Mouse (Mus musculus): ENCODE results near the gene 6330409D20Rik. TPM values are rescaled to one million over a fixed set of nuclear protein-coding genes. Genes with fewer than 3 reads are reported as not detected.
A peak's percentile ranks its signal among the peaks of the same experiment; 100 is the strongest.

6330409D20Rik gene
- polyA plus RNA-seq, 1 experiment from 2014 or later, result 1.7 TPM

DNA sequence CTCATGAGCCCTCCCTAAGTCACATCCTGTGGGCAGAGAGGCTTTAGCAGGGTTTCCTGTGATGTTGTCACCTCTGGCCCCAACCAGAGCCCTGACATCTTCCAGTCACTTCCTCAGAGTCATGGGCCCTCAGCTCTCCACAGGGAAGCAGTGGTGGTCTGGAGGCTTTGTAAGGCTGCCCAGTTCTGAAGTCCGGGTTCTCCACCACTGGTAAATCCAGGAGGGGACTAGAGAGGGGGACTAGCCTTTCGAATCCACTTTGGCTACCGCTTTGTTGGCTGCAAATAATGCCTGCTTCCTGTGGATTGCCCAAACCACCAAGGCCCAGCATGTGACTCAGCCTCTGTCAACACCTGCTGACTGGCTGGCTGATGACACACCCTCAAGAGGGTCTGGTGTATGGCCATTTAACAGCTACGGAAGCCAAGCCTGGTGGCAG, 25.8 kb downstream of the 6330409D20Rik start:
- H3K4me1 ChIP-seq (replicated peaks), result peaks cover 46% of the 10 kb centered on the region
- no peak for DNase-seq (ENCODE audit: low spot score)
- H3K27me3 ChIP-seq (ENCODE audit: insufficient read depth, poor library complexity, severe bottlenecking), result no peaks in the 10 kb centered on the region
- H3K4me3 ChIP-seq, result no peak overlapping the region
- WGBS, result 66% methylated on average over 4 of the region's 4 CpGs
- H3K36me3 ChIP-seq, result peaks cover 15% of the 10 kb centered on the region
- peak overlapping the region; percentile 54; the same call in 1 of the 2 replicates for H3K27ac ChIP-seq
- 0 out of 2 replicates have a peak, but pooled peaks cover 3% of the 10 kb centered on the region for H3K9me3 ChIP-seq

DNA sequence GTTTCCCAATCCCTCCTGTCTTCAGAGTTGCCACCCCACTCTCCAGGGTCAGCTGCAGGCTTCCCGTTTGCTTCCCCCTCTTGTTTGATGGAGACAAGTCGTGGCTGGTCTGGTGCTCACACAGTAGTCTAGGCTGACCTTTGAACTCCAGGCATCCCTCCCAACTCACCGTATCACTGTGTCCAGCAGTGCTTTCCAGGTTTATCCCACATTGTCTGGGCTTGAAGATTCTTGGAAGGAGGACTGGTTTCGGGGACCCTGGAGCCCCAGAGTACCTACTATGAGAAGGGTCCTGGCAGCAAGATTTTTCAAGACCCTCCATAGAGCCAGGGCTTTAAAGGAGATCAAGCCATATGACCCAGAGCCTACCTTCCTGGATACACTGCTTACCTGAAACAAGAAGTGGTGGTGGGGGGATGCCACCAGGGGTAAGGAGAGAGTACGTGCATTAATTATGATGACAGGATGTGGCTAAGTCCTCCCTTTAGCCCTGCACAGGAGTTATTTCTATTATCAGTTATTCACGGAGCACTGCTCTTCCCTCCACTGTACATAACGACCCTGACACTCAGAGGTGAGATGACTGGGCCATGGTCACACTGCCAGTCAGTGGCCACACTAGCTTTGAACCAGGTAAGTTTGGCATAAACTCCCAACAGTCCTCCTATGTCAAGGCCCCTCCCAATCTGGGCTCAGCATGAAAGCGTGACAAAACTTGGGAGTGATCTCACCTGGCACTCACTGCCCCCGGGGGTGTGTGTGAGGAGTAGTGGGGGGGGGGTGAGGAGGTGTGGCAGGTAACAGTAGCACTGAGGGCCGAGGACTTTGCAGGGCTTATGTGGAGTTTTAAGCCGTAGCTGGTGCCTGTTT, 26.5 kb downstream of the 6330409D20Rik start:
- H3K4me1 ChIP-seq (replicated peaks), result peaks cover 46% of the 10 kb centered on the region
- H3K27me3 ChIP-seq (ENCODE audit: insufficient read depth, poor library complexity, severe bottlenecking), result no peaks in the 10 kb centered on the region
- peak overlapping the region; percentile 98 for H3K27ac ChIP-seq
- peak overlapping the region; percentile 97 for H3K4me3 ChIP-seq
- no peak for DNase-seq (ENCODE audit: low spot score)
- peaks cover 21% of the 10 kb centered on the region for H3K36me3 ChIP-seq
- H3K9me3 ChIP-seq, result 0 out of 2 replicates have a peak, but pooled peaks cover 3% of the 10 kb centered on the region
- WGBS, result 64% methylated on average over 11 of the region's 11 CpGs

DNA sequence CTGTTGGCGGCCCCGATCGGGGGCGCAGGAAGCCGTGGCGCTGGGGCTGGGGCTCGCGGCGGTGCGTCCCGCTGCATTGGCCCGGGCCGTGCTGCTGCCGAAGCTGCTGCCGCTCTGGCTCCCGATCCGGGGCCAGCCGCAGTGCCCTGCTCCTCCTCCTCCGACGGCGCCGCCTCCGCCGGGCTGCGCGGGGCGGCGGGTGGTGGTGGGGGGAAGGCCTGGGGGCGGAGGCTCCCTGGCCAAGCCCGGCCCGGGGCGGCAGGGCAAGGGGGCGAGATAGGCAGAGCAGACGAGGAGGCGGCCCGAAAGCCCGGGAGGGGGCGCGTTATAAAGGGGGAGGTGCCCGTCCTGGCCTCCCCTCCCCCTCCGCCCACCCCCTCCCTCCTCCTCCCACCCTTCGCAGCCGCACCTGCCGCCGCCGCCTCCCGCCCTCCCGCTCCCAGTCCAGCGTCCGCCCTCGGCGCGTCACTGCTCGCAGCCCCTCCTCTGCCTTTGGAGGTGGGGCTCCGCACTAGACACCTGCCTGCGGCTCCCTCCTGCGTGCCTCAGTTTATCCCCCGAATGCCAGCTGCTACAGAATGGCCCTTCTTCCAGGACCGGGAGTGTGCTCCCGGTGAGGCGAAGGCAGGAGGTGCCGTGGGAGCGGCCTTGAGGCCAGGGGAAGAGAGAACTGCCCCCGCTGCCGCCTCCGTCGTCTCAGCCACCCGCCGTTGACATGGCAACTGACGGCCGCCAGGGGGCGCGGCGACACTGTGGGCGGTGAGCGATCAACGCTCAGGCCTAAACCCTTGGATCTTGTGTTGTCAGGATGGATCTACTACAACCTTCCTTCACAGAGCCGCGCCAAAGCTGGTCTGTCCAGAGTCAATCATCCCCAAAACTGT, 27.6 kb downstream of the 6330409D20Rik start, which contains the start of gene Cdk9:
Gene Cdk9, minus strand, starts transcription at position 143 of the 884 bp plus-strand sequence.
- peak within 1 kb of the TSS; percentile 98 for H3K27ac ChIP-seq
- peak within 1 kb of the TSS; percentile 97 for H3K4me3 ChIP-seq
- DNase-seq (ENCODE audit: low spot score), result peak; percentile 94
- WGBS, result under 1% methylated on average over 67 of the region's 79 CpGs
- peaks cover 33% of the 10 kb centered on the region for H3K36me3 ChIP-seq
- peaks cover 37% of the 10 kb centered on the region for H3K4me1 ChIP-seq (replicated peaks)
- no peaks in the 10 kb centered on the region for H3K27me3 ChIP-seq (ENCODE audit: insufficient read depth, poor library complexity, severe bottlenecking)
- H3K9me3 ChIP-seq, result 0 out of 2 replicates have a peak, but pooled peaks cover 3% of the 10 kb centered on the region

DNA sequence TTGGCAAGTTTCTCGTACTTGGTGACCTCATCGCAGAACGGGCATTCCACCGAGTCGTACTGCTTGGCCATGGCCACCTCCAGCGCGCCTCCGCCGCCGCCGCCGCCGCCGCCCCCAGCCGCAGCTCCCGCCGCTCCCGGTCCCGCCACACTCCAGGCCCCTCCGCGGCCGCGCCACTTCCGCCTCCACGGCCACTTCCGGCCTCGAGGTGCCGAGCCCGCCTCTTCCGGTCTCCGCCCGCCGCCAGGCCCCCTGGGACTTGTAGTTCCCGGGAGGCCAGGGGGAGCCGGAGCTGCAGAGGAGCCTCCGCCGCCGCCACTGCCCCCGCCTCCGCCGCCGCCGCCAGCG, 28.3 kb downstream of the 6330409D20Rik start:
- under 1% methylated on average over 44 of the region's 44 CpGs for WGBS
- no peaks in the 10 kb centered on the region for H3K27me3 ChIP-seq (ENCODE audit: insufficient read depth, poor library complexity, severe bottlenecking)

DNA sequence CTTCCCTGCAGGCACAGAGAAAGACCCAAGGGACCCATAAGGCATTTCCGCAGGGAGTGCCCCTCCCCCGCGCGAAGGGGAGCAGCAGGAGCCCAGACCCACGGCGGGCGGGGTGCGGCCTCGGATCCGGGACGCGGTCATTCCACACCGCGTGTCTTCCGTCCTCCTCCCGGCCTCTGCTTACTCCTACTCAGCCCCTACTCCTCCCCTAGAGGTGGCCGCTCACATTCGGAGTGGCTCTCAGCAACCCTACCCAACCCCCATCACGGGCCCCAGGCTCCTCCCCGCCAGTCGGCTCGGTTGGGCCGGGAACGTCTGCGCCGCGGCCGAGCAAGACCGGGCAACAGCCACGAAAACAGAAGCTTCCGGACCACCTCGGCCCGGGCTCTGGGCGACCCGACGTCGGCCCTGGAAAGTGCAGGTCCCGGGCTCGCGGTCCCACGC, 28.7 kb downstream of the 6330409D20Rik start:
- H3K36me3 ChIP-seq, result peaks cover 43% of the 10 kb centered on the region
- under 1% methylated on average over 41 of the region's 41 CpGs for WGBS
- H3K27me3 ChIP-seq (ENCODE audit: insufficient read depth, poor library complexity, severe bottlenecking), result no peaks in the 10 kb centered on the region
- H3K9me3 ChIP-seq, result 0 out of 2 replicates have a peak, but pooled peaks cover 2% of the 10 kb centered on the region
- peak; percentile 60 for DNase-seq (ENCODE audit: low spot score)
- H3K4me3 ChIP-seq, result peak overlapping the region; percentile 97
- peak overlapping the region; percentile 98 for H3K27ac ChIP-seq
- H3K4me1 ChIP-seq (replicated peaks), result peaks cover 37% of the 10 kb centered on the region

More for the DNA sequence above, 28.3 kb downstream of the 6330409D20Rik start:
- DNase-seq (ENCODE audit: low spot score), result peak; percentile 94
- H3K36me3 ChIP-seq, result peaks cover 39% of the 10 kb centered on the region
- peaks cover 37% of the 10 kb centered on the region for H3K4me1 ChIP-seq (replicated peaks)
- peak overlapping the region; percentile 97 for H3K4me3 ChIP-seq
- H3K27ac ChIP-seq, result peak overlapping the region; percentile 98
- H3K9me3 ChIP-seq, result 0 out of 2 replicates have a peak, but pooled peaks cover 3% of the 10 kb centered on the region

DNA sequence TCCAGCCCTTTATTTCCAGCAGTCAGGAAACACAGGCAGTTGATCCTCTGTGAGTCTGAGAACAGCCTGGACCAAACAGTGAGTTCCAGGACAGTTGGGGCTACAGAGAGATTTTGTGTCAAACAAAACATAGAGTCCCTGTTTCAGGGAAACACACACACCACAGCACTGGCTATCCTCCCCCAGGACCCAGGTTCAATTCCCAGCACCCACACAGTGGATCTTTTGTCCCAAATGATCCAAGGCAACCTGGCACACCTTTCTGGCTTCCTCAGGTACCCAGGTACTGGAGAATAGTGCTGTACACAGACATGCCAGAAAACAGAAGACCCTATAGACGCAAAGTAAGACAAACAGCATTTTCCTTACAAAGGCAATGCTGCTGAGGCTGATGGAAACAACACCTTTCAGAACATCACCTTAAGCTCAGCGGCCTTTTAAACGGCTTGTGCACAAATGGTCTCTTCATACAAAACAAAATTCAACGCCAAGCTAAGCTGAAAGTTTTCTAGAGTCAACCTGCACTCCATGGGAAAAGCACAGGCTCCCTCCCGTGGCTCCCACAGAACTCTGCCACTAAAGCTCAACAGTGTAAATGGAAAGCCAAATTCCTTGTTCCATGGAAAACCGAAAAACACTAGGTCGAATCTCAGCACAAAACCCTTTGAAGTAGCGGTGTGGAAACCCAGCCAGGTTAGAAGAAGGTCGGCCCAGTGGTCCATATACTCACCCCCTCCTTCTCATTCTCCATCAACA, 29.3 kb downstream of the 6330409D20Rik start:
- H3K4me3 ChIP-seq, result peak overlapping the region; percentile 97
- no peaks in the 10 kb centered on the region for H3K27me3 ChIP-seq (ENCODE audit: insufficient read depth, poor library complexity, severe bottlenecking)
- WGBS, result 30% methylated on average over 9 of the region's 9 CpGs
- H3K9me3 ChIP-seq, result no peaks in the 10 kb centered on the region
- peaks cover 50% of the 10 kb centered on the region for H3K36me3 ChIP-seq
- peaks cover 37% of the 10 kb centered on the region for H3K4me1 ChIP-seq (replicated peaks)
- peak overlapping the region; percentile 98 for H3K27ac ChIP-seq
- no peak for DNase-seq (ENCODE audit: low spot score)

DNA sequence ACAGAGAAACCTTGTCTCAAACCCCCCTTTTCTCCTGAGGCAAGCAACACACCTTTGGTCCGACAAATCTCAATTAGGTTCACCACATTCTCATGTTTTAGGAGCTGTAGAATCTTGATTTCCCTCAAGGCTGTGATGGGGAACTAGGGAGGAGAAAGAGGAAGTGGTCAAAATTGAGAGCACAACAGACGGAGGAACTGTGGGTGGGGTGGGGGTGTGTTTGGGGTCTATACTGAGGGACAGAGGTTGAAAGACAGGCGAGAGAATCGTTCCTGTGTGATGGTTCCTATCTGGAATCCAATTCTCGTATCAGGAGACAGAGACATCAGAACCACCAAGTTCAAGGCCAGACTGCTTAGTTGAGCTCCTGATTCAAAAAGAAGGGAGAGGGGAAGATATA, 30.4 kb downstream of the 6330409D20Rik start:
- Histone ChIP-seq H3K36me3 (peaks cover 60% of the 10 kb centered on the region), H3K9me3 (no peaks in the 10 kb centered on the region)
- 88% methylated on average over 5 of the region's 5 CpGs for WGBS

DNA sequence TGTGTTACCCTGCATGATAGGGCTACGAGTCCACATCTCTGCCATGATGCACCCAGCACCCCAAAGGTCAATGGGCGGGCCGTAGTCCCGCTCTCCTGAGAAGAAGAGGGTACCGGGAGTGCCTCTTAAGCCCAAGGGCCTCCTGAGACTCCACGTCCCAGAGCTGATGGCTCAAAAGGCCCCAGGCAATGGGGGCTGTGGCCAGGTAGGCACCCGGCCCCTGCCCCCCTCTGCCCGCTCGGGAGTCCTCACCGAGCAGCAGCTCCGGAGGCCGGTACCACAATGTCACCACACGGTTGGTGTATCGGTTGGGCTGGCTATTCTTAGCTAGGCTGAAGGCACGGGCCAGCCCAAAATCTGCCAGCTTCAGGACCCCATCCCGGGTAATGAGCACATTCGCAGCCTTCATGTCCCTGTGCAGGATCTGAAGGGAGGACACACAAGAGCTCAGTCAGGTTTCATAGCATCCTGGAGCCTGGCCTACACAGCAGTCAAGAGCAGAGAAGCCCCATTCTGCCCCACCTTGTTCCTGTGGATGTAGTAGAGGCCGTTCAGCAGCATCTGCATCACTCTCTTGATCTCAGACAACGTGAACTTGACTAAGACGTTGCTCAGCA, 31.2 kb downstream of the 6330409D20Rik start:
- Histone ChIP-seq H3K9me3 (no peaks in the 10 kb centered on the region), H3K4me1 (replicated peaks) (peaks cover 31% of the 10 kb centered on the region), H3K27me3 (ENCODE audit: insufficient read depth, poor library complexity, severe bottlenecking) (no peaks in the 10 kb centered on the region), H3K36me3 (peaks cover 68% of the 10 kb centered on the region), H3K27ac (no peak overlapping the region), H3K4me3 (no peak overlapping the region)
- no peak for DNase-seq (ENCODE audit: low spot score)
- WGBS, result 93% methylated on average over 20 of the region's 20 CpGs

More for the DNA sequence above, 30.4 kb downstream of the 6330409D20Rik start:
- Histone ChIP-seq H3K27me3 (ENCODE audit: insufficient read depth, poor library complexity, severe bottlenecking) (no peaks in the 10 kb centered on the region), H3K4me3 (no peak overlapping the region), H3K4me1 (replicated peaks) (peaks cover 37% of the 10 kb centered on the region), H3K27ac (no peak overlapping the region)
- DNase-seq (ENCODE audit: low spot score), result no peak

DNA sequence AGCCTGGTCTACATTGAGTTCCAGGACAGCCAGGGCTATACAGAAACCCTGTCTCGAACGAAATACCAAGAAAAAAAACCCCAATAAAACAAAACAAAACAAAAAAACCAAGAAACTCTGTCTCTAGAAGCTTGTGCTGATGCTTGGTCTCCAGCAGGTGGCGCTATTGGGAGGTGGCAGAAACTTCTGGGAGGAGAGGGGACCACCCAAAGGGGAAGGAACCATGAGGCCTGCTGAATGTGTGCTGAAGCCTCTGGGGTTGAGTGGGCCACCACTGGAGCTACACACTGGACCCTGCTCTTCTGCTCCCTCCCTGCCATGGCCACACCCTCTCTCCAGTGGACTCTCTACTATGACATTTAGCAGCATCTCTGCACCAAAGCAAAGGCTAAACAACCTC, 32.2 kb downstream of the 6330409D20Rik start:
- Histone ChIP-seq H3K27me3 (ENCODE audit: insufficient read depth, poor library complexity, severe bottlenecking) (no peaks in the 10 kb centered on the region), H3K4me1 (replicated peaks) (peaks cover 21% of the 10 kb centered on the region), H3K9me3 (no peaks in the 10 kb centered on the region), H3K36me3 (peaks cover 78% of the 10 kb centered on the region), H3K27ac (no peak overlapping the region), H3K4me3 (no peak overlapping the region)
- DNase-seq (ENCODE audit: low spot score), result peak; percentile 71
- 53% methylated on average over 3 of the region's 3 CpGs for WGBS

DNA sequence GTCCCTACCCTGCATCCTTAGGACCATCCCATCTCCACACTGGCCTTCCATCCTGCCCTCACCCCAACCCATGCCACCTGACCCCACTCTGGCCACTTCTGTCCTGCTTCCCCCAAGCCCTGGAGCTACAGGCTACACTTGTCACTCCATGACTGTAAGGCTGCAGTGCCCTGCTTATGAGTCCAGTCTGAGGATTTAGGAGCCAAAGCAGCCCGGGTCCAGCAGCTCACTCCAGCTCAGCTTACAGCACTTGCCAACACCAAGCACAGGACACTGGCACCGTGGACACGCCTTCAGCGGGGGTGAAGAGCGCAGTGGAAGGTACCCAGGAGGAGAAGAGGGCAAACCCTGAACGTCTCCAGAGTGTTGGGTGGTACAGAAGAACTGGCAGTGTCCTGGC, 33.8 kb downstream of the 6330409D20Rik start:
- Histone ChIP-seq H3K4me3 (no peak overlapping the region), H3K27ac (no peak overlapping the region), H3K4me1 (replicated peaks) (peaks cover 9% of the 10 kb centered on the region), H3K9me3 (no peaks in the 10 kb centered on the region), H3K36me3 (peaks cover 95% of the 10 kb centered on the region), H3K27me3 (ENCODE audit: insufficient read depth, poor library complexity, severe bottlenecking) (no peaks in the 10 kb centered on the region)
- DNase-seq (ENCODE audit: low spot score), result no peak
- 94% methylated on average over 6 of the region's 6 CpGs for WGBS

DNA sequence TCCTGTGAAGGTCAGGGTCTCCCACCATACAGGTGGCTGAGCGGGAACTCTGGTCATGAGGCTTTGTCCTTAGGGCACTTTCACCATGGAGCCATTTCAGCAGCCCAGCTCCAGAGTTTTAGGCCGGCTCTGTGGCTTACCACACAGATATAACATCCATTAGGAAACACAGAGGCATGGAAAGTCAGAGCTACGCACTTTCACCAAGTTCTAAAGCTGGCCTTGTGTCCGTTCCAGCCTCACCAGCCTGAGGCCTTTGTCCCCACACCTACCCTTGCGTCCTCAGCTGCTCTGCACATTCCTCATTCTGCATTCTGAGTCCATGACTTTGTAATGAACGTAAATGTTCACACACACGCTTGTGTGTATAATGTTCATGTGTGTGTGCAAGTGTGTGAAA, 35.8 kb downstream of the 6330409D20Rik start:
- no peak overlapping the region for H3K4me3 ChIP-seq
- DNase-seq (ENCODE audit: low spot score), result no peak
- H3K27ac ChIP-seq, result no peak overlapping the region
- 93% methylated on average over 7 of the region's 7 CpGs for WGBS
- no peaks in the 10 kb centered on the region; the same call in 1 of the 2 replicates for H3K4me1 ChIP-seq (replicated peaks)
- H3K27me3 ChIP-seq (ENCODE audit: insufficient read depth, poor library complexity, severe bottlenecking), result no peaks in the 10 kb centered on the region
- H3K36me3 ChIP-seq, result peaks cover 81% of the 10 kb centered on the region
- H3K9me3 ChIP-seq, result no peaks in the 10 kb centered on the region
